Mouse (Mus musculus) erythroblast, embryonic 14.5 days (primary cell): ENCODE data around the gene Brd9.

Experiments used
- GATA1 ChIP-seq: IDR thresholded peaks from 2 replicates; pipeline ENCODE4 v1.6.1; 2012; ENCODE audit warnings: low read length, inconsistent platforms, mixed read lengths
- TAL1 ChIP-seq: IDR thresholded peaks from 3 replicates; pipeline ENCODE4 v1.6.1; 2012; ENCODE audit warnings: low read length, inconsistent platforms, mixed read lengths

GRCm38 (mm10) chr13:73907136-73907535, 30.5 kb upstream of the Brd9 start:
- TF ChIP-seq TAL1 (no peak), GATA1 (no peak)
